9 mouse cellular contexts compared by ENCODE assay signal in genomic region chr5:4496907-4497200, GRCm38 (mm10).
DNase-seq lines count a peak whose midpoint lies in the region; ATAC-seq and TF ChIP-seq lines count a peak whose summit lies in the region.
"Had no signal": no experiment of that assay in that cellular context is flagged by ENCODE, and none has a peak within 500 bp of the region (broad histone marks: within the 10 kb centered on the region; RNA-seq: fewer than 3 reads in every experiment).

No protein-coding gene starts in this region.

- H3K27me3 ChIP-seq in limb, embryonic 11.5 days (ENCODE audit: control insufficient read depth, insufficient read depth, low read length) = no peaks in the 10 kb centered on the region
- H3K27me3 ChIP-seq in limb, embryonic 10.5 days (ENCODE audit: low read depth, poor library complexity, severe bottlenecking) = no peaks in the 10 kb centered on the region
- H3K27me3 ChIP-seq in forebrain, postnatal 0 days (ENCODE audit: insufficient read depth, low read length) = no peaks in the 10 kb centered on the region
- H3K27me3 ChIP-seq in lung, embryonic 16.5 days (ENCODE audit: control insufficient read depth, insufficient read depth, low read depth, low read length) = no peaks in the 10 kb centered on the region
- H3K27me3 ChIP-seq in stomach, embryonic 15.5 days (replicated peaks) = no peaks in the 10 kb centered on the region

- H3K27ac ChIP-seq in limb, embryonic 11.5 days (replicated peaks; ENCODE audit: low read depth, low read length) = no peak overlapping the region
- no peak overlapping the region for H3K27ac ChIP-seq in limb, embryonic 10.5 days
- no peak overlapping the region for H3K27ac ChIP-seq in forebrain, postnatal 0 days (ENCODE audit: low read depth, low read length)
- peak overlapping the region; percentile 61 for H3K27ac ChIP-seq in lung, embryonic 16.5 days (ENCODE audit: low read length)
- peak overlapping the region; percentile 18; the same call in 1 of the 2 replicates for H3K27ac ChIP-seq in stomach, embryonic 15.5 days

- H3K36me3 ChIP-seq in limb, embryonic 11.5 days (ENCODE audit: control insufficient read depth, insufficient read depth, low read length) = no peaks in the 10 kb centered on the region
- H3K36me3 ChIP-seq in limb, embryonic 10.5 days = no peaks in the 10 kb centered on the region
- no peaks in the 10 kb centered on the region for H3K36me3 ChIP-seq in forebrain, postnatal 0 days (ENCODE audit: insufficient read depth)
- H3K36me3 ChIP-seq in lung, embryonic 16.5 days (ENCODE audit: control insufficient read depth, insufficient read depth, low read length) = no peaks in the 10 kb centered on the region
- no peaks in the 10 kb centered on the region for H3K36me3 ChIP-seq in stomach, embryonic 15.5 days

- H3K9ac ChIP-seq in limb, embryonic 11.5 days (ENCODE audit: low read length) = no peak overlapping the region
- H3K9ac ChIP-seq in forebrain, postnatal 0 days = no peak overlapping the region
- H3K9ac ChIP-seq in lung, embryonic 16.5 days (ENCODE audit: low read length) = no peak overlapping the region
- no peak overlapping the region for H3K9ac ChIP-seq in stomach, embryonic 15.5 days

- no peak for TF ChIP-seq CTCF in forebrain, postnatal 0 days (IDR thresholded peaks at IDR 0.05; ENCODE audit: low read depth)

- DNase-seq in limb, embryonic 11.5 days (ENCODE audit: low spot score) = peak; percentile 21
- DNase-seq in limb, embryonic 10.5 days (ENCODE audit: low spot score) = no peak
- no peak for DNase-seq in forebrain, postnatal 0 days
- no peak for DNase-seq in spleen, adult 18-20 months
- no peak for DNase-seq in urinary bladder, adult 2 months (ENCODE audit: low spot score)
- no peak for DNase-seq in cerebellum, adult 9-10 months

- H3K4me2 ChIP-seq in limb, embryonic 11.5 days (ENCODE audit: low read depth, severe bottlenecking) = no peak overlapping the region
- H3K4me2 ChIP-seq in forebrain, postnatal 0 days (ENCODE audit: low read depth) = peak overlapping the region; percentile 27
- H3K4me2 ChIP-seq in lung, embryonic 16.5 days (ENCODE audit: low read depth, low read length) = peak overlapping the region; percentile 55
- peak overlapping the region; percentile 31 for H3K4me2 ChIP-seq in stomach, embryonic 15.5 days

- ATAC-seq in limb, embryonic 11.5 days (ENCODE audit: insufficient number of reproducible peaks, low FRiP score, low TSS enrichment, low read depth) = no peak
- no peak for ATAC-seq in forebrain, postnatal 0 days
- ATAC-seq in lung, embryonic 16.5 days (ENCODE audit: low read depth) = peak; percentile 50
- no peak for ATAC-seq in stomach, embryonic 15.5 days (ENCODE audit: insufficient read depth, low FRiP score, low read depth)
- ATAC-seq: inflammation-experienced regulatory T-cells, adult 6 months had no signal

- H3K4me3 ChIP-seq in limb, embryonic 11.5 days (ENCODE audit: low read depth, low read length) = no peak overlapping the region
- no peak overlapping the region for H3K4me3 ChIP-seq in limb, embryonic 10.5 days
- H3K4me3 ChIP-seq in forebrain, postnatal 0 days (ENCODE audit: low read depth, low read length) = no peak overlapping the region
- no peak overlapping the region for H3K4me3 ChIP-seq in lung, embryonic 16.5 days (ENCODE audit: low read length)
- no peak overlapping the region for H3K4me3 ChIP-seq in stomach, embryonic 15.5 days (replicated peaks)

- peaks cover 5% of the 10 kb centered on the region; the same call in 1 of the 2 replicates for H3K4me1 ChIP-seq in limb, embryonic 11.5 days (ENCODE audit: control insufficient read depth, insufficient read depth, low read length)
- H3K4me1 ChIP-seq in limb, embryonic 10.5 days = peaks cover 42% of the 10 kb centered on the region
- H3K4me1 ChIP-seq in forebrain, postnatal 0 days (ENCODE audit: insufficient read depth) = peaks cover 4% of the 10 kb centered on the region; the same call in 1 of the 2 replicates
- H3K4me1 ChIP-seq in lung, embryonic 16.5 days (replicated peaks; ENCODE audit: control insufficient read depth, insufficient read depth, low read length) = peaks cover 35% of the 10 kb centered on the region
- H3K4me1 ChIP-seq in stomach, embryonic 15.5 days = peaks cover 11% of the 10 kb centered on the region; the same call in 1 of the 2 replicates

- WGBS in limb, embryonic 11.5 days = 48% methylated on average over 3 of the region's 3 CpGs
- WGBS in limb, embryonic 10.5 days = 61% methylated on average over 3 of the region's 3 CpGs
- 16% methylated on average over 3 of the region's 3 CpGs for WGBS in forebrain, postnatal 0 days
- 8% methylated on average over 3 of the region's 3 CpGs for WGBS in lung, embryonic 16.5 days
- 39% methylated on average over 3 of the region's 3 CpGs for whole genome bisulfite sequencing in stomach, embryonic 15.5 days

- no peaks in the 10 kb centered on the region for H3K9me3 ChIP-seq in limb, embryonic 11.5 days (ENCODE audit: control insufficient read depth, low read length)
- no peaks in the 10 kb centered on the region for H3K9me3 ChIP-seq in limb, embryonic 10.5 days (replicated peaks)
- no peaks in the 10 kb centered on the region for H3K9me3 ChIP-seq in forebrain, postnatal 0 days (ENCODE audit: low read length)
- H3K9me3 ChIP-seq in lung, embryonic 16.5 days (ENCODE audit: control insufficient read depth, low read length) = no peaks in the 10 kb centered on the region
- H3K9me3 ChIP-seq in stomach, embryonic 15.5 days = no peaks in the 10 kb centered on the region

Comparison
In these comparisons a context has a peak if more than half of its experiments do, and no peak if none do; other contexts are left out.
1. H3K27ac ChIP-seq: peak in lung, embryonic 16.5 days (single experiment) and stomach, embryonic 15.5 days (single experiment); none in limb, embryonic 11.5 days (single experiment), limb, embryonic 10.5 days (single experiment) and forebrain, postnatal 0 days (single experiment).